Mouse (Mus musculus): ENCODE measurements at regions not wholly inside any gene's neighbourhood (a gene's known extent, or its start where the extent isn't known, plus 50 kb on each side); places are given as distances from the start of the nearest gene placed in this dataset.

- TF ChIP-seq EP300 (IDR thresholded peaks at IDR 0.05; ENCODE audit: low read depth in 1 of 2, low read length in 2 of 2), result no peak
- no peak for TF ChIP-seq TBP (IDR thresholded peaks at IDR 0.05; ENCODE audit: low read depth, low read length)
- TF ChIP-seq ZNF384 (IDR thresholded peaks at IDR 0.05; ENCODE audit: low read depth, low read length), result no peak
- no peak for TF ChIP-seq RCOR1 (IDR thresholded peaks at IDR 0.05; ENCODE audit: low read depth, low read length)
- TF ChIP-seq NRF1 (IDR thresholded peaks at IDR 0.05; ENCODE audit: insufficient read depth, low read depth, low read length, poor library complexity, severe bottlenecking), result no peak
- no peak for TF ChIP-seq TCF12 (IDR thresholded peaks at IDR 0.05; ENCODE audit: low read depth, low read length)
- TF ChIP-seq MYC (IDR thresholded peaks at IDR 0.05; ENCODE audit: low read depth, low read length), result no peak
- no peak for TF ChIP-seq POLR2A (IDR thresholded peaks at IDR 0.05; ENCODE audit: control insufficient read depth in 1 of 2, insufficient read depth in 1 of 2, low read depth in 1 of 2, low read length in 2 of 2, poor library complexity in 1 of 2)
- no peak for TF ChIP-seq GATA1 (IDR thresholded peaks at IDR 0.05; ENCODE audit: low read depth, low read length)
- no peak for TF ChIP-seq TAL1 (IDR thresholded peaks at IDR 0.05; ENCODE audit: low read length)
- no peak for TF ChIP-seq UBTF (IDR thresholded peaks at IDR 0.05; ENCODE audit: borderline replicate concordance, insufficient read depth, low read depth, low read length)
- no peak for TF ChIP-seq CTCF (IDR thresholded peaks at IDR 0.05 in 2 of 3, conservative IDR thresholded peaks at IDR 0.05 in 1 of 3; ENCODE audit: control insufficient read depth in 1 of 3, insufficient read depth in 1 of 3, low read depth in 2 of 3, low read length in 3 of 3, poor library complexity in 1 of 3, severe bottlenecking in 1 of 3)
- TF ChIP-seq USF1 (IDR thresholded peaks at IDR 0.05; ENCODE audit: low read depth, low read length), result no peak
- TF ChIP-seq E2F4 (IDR thresholded peaks at IDR 0.05; ENCODE audit: borderline replicate concordance, low read depth, low read length), result no peak
Measured at GRCm38 (mm10) chr1:94263313-94263712, 211.0 kb upstream of the Pdcd1 start.

All from MEL (cell line).